Mouse (Mus musculus): ENCODE measurements at regions not wholly inside any gene's neighbourhood (a gene's known extent, or its start where the extent isn't known, plus 50 kb on each side); places are given as distances from the start of the nearest gene placed in this dataset.

DNA sequence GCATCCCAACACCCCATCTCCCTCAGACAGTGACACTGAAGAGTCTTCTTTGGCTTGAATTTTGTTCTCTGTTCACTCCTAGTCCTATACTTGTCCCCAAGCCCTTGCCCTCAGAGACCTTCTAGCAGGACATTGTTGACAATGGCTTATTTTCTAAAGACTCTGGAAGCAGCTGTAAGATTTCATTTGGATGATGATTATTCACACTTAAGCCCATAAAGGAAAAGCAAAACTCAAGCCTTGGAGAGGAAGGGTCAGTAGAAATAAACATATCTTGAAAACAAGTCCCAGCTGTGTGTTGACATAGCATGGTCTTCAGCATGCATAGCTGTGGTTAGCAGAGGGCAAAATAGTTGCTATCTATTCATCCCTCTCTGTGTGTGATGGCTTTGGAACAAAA lies 59.9 kb upstream of the Cdh11 start:
- no peak for DNase-seq (ENCODE audit: low read depth, low spot score)

DNA sequence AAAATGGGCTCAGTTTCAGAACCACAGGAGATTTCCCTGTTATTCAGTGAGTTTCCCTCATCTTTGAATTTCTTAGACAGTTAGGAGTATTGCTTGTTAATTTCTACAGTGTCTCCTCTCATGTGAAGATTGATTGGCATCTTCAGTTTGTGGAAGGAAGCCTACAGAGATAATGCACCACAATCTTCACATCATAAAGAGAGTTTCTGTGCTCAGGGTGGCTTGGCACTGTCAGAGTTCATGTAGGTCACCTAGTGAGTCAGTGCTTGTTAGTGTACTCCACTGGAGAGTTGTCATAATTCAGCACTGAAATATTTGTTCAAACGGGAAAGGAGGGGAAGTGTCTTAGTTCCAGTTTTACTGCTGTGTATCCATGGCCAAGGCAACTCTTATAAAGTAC lies 74.6 kb upstream of the Cdh11 start:
- DNase-seq (ENCODE audit: low read depth, low spot score): no peak

DNA sequence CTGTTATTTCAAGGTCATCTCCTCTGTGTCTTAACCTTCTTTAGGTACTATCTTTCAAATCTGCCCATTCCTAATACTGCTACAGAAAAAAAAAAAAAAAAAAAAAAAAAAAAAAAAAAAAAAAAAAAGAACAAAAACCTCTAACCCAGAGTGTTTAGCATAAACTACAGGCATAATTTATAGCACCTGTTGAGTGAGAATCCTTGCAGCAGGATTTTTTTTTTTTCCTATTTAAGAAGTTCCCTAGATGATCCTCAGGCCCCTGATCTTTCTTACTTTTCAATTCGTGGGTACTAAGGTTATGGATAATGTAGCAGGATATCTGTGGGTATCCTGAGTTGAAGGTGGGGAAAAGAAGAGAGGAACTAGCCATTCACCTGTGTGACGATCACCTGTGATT lies 114.1 kb upstream of the Cdh11 start:
- no peak for DNase-seq (ENCODE audit: low read depth, low spot score)

DNA sequence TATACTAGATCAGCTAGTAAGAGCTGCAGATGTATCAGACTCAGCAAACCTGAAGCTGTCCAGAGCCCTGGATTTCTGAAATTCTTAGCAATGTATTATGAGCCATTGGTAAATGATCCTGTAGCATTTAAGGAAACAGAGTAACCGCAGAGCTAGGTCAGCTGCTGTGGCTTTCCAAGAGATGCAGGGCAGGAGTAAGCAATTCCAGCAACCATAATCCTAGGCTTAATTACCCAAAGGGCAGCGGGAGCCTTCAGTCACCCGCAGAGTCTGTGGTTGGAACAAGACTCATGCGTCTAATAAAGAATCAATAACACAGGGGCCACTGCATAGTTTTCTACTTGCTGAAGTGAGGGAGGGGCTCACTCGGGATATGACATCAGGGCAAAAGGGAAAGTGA lies 115.2 kb upstream of the Cdh11 start:
- DNase-seq (ENCODE audit: low read depth, low spot score): no peak

DNA sequence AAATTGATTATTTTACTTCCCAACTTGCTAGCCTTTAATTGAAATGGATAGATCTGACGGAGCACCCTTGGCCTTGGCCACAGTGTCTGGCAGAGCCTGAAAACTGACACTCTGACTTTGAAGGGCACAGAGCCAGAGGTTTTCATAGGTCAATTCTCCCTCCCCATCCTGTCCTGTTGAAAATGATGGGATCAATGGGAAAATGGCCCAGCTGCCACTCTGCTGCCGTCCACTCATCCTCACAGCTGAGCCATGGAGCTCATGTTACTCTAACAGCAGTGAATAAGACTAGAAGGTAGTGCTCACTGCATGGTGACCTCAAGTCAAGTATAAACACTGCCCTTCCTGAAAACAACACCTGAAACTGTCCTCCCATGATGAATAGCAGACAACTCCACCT lies 122.0 kb upstream of the Cdh11 start:
- DNase-seq (ENCODE audit: low read depth, low spot score): no peak

DNA sequence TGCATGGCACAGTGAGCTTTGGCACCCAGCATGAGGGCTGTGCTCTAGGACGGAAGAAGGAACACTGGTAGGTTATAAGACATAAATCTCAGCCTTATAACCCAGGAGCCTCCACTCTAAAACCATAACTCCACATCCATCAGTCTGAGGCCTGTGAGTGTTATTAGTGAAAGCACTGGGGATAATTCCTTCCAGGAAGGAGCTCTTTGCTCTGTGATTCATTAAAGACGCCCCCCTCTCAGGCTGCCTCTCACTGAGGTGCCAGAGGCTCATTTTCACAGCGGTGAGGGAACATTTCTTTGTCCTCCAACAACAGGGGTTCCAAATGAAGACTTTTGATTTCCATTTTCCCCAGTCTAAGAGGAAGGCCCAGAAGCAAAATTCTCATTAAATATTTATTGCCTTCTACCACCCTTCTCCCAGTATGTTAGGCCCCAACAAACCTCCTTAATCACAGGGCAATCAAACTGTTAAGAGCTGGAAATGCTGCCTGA lies 145.9 kb upstream of the Cdh11 start:
- DNase-seq (ENCODE audit: low read depth, low spot score): no peak

DNA sequence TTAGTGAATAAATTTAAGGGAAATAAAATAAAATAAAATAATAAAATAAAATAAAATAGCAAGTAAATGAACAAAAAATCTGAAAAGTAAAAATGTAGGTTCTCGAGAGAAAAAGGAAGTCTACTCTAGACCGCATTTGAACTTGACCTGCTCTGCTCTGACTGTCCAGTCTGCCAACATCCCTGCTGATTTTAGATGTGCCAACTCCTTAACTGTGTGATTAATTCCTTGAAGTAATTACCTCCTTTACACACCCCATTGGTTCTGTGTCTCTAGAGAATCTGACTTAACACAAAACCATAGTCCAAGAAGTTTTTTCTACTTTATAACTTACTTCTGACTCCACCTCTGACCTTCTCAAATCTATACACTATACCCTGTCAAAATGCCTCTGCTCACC lies 153.3 kb upstream of the Cdh11 start:
- DNase-seq (ENCODE audit: low read depth, low spot score): no peak

DNA sequence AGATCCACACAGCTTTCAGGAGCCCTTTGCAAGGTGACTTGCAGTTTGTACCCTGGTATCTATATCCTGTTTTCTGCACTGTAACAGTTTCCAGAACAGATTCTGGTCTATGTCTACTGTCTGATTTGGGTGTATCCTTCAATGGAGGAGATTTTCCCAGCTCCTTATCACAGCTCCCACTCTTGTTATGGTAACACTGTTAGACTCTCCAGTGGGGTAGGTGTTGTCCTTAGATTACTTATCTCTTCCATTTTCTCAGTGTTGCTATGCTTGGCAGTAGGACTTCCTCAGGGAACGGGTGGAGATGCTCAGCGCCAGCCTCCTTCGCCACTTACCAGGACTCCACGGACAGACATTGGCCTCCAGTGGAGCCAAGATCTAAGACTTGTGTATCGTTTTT lies 160.1 kb upstream of the Cdh11 start:
- no peak for DNase-seq (ENCODE audit: low read depth, low spot score)

DNA sequence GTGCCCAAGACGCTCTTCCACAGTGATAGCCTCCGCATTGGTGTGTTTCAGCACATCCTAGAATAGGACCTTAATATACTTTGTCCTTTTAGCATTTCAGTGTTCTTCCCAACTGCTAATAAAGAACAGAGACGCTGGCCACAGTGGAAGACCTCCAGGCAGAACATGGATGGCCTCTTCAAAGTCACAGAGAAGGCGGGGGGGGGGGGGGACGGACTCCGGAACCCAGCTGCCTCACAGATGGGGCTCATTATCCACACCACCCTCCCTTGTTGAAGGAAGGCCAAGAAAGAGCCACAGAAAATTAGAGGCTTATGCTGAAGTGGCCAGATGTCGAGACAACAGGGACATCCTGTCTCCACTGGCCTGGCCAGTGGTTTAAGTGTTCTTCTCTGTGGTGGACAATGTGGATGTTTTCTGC lies 192.7 kb upstream of the Cdh11 start:
- DNase-seq (ENCODE audit: low read depth, low spot score): no peak

DNA sequence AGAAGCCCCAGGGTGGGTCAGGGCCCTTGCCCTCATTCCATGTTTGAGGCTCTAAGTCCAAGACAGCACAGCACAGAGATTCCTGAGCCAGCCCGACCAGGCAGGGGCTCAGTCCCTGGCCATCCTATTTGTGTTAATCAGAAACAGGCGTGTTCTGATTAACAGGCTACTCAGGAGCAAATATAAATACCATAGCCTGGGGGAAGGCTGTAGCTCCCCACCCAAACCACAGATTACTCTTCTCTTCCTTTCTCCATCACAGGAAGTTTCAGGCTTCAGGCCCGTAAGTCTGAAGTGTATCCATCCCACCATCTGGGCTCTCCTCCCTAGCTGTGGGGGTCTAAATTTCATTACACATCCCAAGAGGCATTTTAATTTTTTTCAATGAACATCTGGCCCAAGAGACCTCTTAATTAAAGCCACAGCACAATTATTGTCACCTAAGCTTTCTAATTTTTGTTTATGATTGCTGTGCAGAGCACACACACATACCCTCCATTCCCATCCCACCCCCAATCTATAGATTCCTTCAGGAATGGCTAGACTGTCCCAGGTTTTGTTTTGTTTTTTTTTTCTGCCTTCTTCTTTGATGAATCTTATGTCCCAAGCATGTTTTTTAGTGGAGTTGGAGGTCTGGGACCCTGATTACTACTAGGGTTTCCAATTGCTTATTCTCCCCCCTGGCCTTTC lies 197.9 kb upstream of the Cdh11 start:
- DNase-seq (ENCODE audit: low read depth, low spot score): no peak

DNA sequence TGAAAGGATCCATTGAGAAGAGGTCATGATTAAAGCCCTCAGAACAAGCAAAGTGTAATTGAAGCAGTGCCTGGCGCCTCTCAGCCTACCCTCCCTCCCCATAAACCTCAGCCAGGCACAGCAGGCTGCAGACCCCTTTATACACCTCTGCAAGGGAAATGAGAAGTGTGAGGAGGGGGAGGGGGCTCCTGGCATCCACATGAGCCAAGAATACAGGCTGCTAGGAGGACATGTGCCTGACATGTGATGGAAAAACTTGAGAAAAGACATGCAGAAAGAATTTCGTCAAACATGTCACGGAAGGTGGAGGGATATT lies 198.4 kb upstream of the Cdh11 start:
- DNase-seq (ENCODE audit: low read depth, low spot score): no peak

DNA sequence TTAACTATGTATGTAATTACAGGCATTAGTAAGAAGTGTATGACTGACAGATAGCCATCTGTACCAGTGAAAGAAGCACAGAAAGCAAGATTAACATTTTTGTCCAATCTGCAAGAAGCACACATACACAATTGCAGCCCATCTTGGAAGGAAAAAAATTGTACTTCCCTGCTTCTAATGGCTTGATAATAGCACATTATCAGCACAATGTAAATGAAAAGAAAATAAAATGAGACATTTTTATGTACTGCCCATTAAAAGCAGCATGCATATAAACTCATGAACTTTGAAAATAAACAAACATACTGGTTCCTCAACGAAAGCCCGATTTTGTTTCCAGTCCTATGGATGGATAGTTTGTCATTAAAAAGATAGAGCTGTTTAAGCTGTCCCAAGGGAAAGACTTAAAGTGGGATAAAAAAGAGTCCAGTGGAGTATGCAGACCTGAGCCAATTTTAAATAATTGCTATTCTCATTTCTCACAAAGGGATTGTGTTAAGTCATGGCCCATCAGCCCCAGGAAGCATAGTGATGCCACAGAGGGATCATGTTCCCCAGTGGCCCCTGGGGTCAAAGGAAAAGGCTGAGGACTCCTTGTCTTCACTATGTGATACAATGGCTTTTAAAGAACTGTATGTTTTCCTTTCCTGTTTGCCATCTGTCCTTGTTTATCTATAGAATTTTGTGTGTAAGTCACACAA lies 222.0 kb upstream of the Cdh11 start:
- DNase-seq (ENCODE audit: low read depth, low spot score): no peak

DNA sequence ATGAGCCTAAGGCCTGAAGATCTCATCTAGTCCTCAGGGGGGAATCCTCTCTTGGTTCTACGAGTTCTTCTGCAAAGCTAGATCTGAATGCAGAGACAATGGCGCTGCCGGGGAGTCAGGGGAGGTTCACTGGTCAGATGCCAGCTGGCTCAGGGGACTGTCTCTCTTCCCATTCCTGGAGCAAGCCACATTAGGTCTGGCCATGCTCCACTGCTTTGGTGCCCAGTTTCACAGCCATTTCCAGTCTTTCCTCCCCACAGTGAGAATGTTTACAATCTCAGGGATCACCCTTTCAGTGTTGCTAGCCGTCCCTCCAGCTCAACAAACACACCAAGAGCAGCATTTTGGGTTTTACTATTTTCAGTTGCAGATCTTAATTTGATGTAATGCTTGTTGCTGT lies 233.7 kb upstream of the Cdh11 start:
- DNase-seq (ENCODE audit: low read depth, low spot score): no peak

DNA sequence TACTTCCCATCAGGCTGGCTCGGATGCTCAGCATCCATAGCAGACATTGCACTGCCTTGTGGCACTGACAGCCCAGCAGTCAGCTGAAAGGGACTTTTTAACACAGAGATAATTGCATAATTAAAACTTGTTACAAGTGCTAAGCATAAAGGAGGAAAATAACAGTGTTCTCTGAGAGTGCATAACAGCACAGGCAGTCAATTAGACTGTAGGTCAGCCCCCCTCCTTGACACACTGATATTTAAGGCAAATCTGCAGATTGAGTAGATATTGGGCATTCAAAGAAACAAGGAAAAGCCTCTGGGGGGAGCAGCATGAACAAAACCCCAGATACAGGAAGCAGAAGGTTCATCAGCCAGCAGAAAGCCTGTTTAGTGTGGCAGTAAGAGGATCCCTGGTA lies 237.8 kb upstream of the Cdh11 start:
- no peak for DNase-seq (ENCODE audit: low read depth, low spot score)

DNA sequence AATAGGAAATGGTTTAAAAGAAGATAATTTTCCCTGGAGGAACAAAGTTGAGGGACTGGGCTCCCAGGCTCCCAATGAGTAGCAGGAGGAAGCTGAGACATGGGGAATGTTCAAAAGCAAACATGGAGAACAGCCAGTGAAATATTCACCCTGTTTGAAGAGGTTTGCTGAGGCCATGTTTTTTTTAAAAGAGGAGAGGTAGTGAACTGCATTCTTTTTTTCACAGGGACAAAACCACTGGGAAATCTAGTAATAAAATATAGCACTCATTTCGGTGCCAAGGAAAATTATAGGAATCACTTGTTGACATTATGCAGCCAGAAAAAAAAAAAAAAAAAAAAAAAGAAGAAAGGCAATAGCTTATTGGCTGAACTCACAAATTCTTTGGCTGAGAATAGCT lies 246.3 kb upstream of the Cdh11 start:
- DNase-seq (ENCODE audit: low read depth, low spot score): no peak

DNA sequence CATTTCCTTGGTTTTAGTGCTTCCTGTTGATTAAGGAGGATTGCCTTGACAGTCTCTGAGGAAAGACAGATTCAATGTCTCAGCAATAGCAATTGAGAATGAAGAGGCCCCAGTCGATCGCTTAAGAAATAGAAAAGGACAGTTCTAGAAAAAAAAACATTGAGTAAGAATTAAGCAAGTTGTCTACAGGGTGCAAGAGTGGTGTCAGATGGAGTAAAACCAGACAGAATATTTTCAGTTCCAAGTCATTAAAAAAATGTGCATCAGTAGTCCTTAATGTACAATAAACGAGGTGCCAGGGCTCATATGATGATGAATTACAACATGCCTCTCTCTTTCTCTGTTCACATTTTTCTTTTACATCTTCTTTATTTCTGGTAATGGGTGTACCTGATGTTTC lies 248.5 kb upstream of the Cdh11 start:
- DNase-seq (ENCODE audit: low read depth, low spot score): no peak

DNA sequence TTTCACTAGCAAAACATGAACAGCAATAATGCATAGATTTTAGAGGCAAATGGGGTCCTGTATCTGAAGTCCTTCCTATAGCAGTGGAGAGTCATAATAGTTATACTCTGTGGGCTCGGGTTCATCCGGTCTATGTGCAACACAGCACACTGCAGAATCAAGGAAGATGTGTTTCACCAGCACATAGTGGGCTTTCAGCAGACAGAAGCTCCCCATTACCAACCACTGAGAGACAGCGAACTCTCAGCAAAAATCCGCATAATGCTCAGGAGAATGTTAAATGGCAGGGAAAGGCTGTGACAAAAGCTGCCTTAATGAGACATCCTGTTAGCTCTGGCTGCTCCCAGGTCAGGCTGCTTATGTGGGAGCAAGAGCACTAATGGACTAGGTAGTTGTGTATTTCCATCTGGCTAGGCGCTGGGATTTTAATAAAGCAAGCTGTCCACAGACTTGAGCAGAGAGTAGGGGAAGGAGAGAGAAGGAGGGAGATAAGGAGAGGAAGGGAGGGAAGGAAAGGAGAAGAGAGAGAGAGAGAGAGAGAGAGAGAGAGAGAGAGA lies 286.7 kb upstream of the Cdh11 start:
- DNase-seq (ENCODE audit: low read depth, low spot score): no peak

DNA sequence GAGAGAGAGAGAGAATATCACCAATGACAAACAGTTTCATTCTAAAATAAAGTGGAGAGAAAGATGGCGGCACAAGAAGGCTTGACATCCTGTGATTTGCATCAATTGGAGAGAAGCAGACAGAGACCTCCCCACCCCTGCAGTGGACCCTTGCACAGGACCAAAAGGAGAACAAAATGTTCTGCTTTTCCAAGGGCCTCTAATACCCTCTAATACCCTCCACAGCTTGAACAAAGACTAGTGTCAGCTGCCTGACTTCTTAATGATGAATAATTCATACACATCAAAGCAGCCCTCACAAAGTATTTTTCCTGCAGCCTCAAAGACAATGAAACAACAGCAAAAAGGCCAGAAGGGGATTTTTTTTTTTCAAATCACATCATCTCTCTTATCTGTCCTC lies 287.2 kb upstream of the Cdh11 start:
- DNase-seq (ENCODE audit: low read depth, low spot score): no peak

DNA sequence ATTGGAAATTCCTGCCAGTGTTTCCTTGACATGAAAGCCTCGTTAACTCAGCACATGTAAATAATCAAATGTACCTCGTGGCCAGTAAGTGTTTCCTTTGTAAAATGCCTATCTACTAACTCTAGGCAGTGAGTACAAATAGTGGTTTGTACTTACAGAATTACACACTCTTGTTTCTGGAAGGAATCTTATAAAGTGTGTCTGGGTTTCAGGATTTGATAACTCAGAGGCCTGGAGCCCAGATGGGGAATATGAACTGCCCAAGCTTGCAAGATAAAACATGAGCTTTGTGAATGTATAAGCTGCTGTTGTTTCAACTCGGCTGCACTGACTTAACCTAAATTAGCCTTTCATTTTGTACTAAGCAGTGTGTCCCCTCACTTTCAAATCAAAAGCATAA lies 293.1 kb upstream of the Cdh11 start:
- DNase-seq (ENCODE audit: low read depth, low spot score): no peak

DNA sequence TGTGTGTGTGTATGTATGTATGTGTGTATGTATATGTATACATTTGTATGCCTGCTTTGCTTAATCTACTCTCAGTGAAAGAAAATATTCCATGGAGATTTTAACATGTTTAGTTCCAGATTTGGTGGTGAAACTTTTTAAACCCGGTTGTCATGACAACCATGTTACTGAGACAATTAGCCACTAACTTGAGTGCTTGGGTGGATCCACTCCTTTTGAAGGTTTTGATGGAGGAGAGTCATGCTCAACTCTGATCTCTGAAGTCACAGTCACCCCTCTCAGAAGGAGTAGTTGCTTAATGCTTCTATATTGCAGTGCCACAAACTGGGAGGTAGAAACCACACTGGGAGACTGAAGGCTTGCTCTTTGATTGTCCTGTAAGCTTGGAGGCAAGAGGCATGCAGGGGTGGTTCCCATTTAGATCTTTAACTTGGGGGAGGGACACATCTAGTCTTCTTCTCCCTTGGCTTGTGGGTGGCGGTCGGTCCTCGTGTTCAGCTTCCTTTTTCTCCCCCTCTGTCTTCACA lies 301.6 kb upstream of the Cdh11 start:
- no peak for DNase-seq (ENCODE audit: low read depth, low spot score)

DNA sequence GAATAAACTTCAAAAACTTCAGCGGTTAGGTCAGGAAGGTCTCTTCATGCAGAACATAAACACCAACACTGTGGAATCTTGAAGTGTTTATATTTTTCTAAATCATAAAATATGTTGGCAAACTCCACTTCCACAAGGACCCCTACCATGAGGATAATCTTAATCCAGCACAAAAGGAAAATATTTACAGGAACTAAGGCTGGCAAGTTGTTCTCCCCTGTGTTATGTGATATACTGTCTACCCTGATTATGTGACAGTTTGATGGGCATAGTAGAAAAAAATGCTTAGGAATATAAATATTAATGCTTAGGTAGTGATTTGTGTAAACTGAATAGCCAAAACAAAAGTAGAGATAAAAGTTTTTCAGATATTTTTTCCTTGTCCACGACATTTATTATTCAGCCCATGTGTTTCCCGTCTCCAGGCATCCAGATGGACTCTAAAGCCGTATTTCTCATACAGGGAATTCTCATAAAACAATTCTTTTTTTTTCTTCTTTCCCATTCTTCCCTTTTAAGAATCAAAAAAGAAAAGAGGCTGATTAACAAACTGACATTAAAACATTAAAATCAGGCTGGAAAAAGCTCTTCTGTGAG lies 311.2 kb upstream of the Cdh11 start:
- DNase-seq (ENCODE audit: low read depth, low spot score): no peak

DNA sequence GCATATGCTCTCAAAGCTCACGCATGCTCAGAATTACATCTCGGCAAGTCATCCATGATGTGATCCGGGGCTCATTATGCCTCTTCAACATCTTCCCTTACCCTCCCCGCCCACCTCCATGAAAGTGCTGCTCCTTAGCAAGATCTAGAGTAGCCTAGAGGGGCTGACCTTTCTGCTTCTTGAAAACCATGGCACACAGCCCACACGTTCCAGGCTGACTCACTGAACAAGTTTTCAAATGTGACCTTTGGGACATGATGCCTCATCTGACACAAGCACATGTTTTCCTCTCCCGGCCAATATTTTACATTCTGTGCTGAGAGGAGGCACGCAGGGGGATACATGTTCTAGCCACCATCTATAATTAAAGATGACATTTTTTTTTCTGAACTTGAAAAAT lies 340.1 kb upstream of the Cdh11 start:
- DNase-seq (ENCODE audit: low read depth, low spot score): no peak

DNA sequence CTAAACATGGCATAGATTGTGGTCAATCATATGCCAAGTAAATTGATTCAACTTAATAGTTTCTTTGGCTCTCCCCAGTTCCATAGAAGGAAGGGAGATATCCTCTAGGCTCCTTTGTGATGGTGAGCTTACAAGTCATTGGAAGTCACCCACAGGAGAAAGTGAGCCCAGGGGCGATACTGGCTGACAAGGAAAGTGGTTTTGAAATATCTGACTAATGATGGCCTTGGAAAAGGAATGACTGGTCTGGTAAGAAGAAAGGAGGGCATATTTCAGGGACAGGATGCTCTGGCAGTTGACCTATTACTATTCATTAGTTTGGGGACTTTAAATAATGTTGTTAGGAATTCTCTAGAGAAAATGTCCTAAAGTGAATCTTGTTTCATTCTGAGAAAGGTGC lies 352.7 kb upstream of the Cdh11 start:
- no peak for DNase-seq (ENCODE audit: low read depth, low spot score)

Data from A20 (cell line).